Mouse (Mus musculus) brain, embryonic 14.5 days (tissue): ENCODE data around the gene 9530003J23Rik.

Experiments used
- CTCF ChIP-seq: fragments of 200-500 bp; IDR thresholded peaks from 2 replicates; pipeline ENCODE4 v1.5.1; 2012; ENCODE audit warnings: inconsistent platforms, mild to moderate bottlenecking, moderate library complexity, borderline replicate concordance; ENCODE audit not compliant: insufficient read depth, insufficient read length; ENCODE audit errors: extremely low read depth
- POLR2A ChIP-seq: fragments of 200-500 bp; IDR thresholded peaks from 2 replicates; pipeline ENCODE4 v1.6.1; 2012; ENCODE audit warnings: mild to moderate bottlenecking, inconsistent platforms, borderline replicate concordance; ENCODE audit not compliant: poor library complexity, insufficient read depth, insufficient read length, severe bottlenecking; ENCODE audit errors: extremely low read depth

- TF ChIP-seq CTCF (no peak), POLR2A (no peak)
Observed at GRCm38 (mm10) chr10:117203558-117203981, 34.9 kb downstream of the 9530003J23Rik start.
